ENCODE assay signal across 9 mouse cellular contexts in genomic region chr7:145102216-145102615, GRCm38 (mm10).
DNase-seq lines count a peak whose midpoint lies in the region; ATAC-seq and TF ChIP-seq lines count a peak whose summit lies in the region.
"Had no signal": no experiment of that assay in that cellular context is flagged by ENCODE, and none has a peak within 500 bp of the region (broad histone marks: within the 10 kb centered on the region; RNA-seq: fewer than 3 reads in every experiment).

No protein-coding gene starts in this region.

- TF ChIP-seq POLR2A in myocyte (IDR thresholded peaks at IDR 0.05; ENCODE audit: insufficient read length, low read depth): no peak

- DNase-seq in frontal cortex, postnatal 36 days (ENCODE audit: low spot score in 2 of 2): no peak
- DNase-seq in adrenal gland, postnatal 14 days: peak; percentile 61
- peak; percentile 44 to 73 for DNase-seq in gastrocnemius, postnatal 4 days (ENCODE audit: low spot score in 2 of 2)
- peak; percentile 78 for DNase-seq in kidney, postnatal 10 days
- no peak for DNase-seq in adipocyte (ENCODE audit: low spot score)
- no peak for DNase-seq in natural killer cell, adult 2 months (ENCODE audit: low spot score in 2 of 2)
- DNase-seq: liver, embryonic 13.5 days had no signal

- H3K4me2 ChIP-seq in myocyte (ENCODE audit: low read depth): no peak overlapping the region
- H3K4me2 ChIP-seq: liver, embryonic 13.5 days had no signal

- no peak overlapping the region for H3ac ChIP-seq in myocyte (ENCODE audit: control insufficient read depth, insufficient read length)

- no peaks in the 10 kb centered on the region for H3K79me2 ChIP-seq in myocyte (ENCODE audit: control insufficient read depth, insufficient read depth)

- H3K27me3 ChIP-seq in myocyte (ENCODE audit: control insufficient read depth, insufficient read depth, insufficient read length): no peaks in the 10 kb centered on the region
- H3K27me3 ChIP-seq: liver, embryonic 13.5 days had no signal

- H3K36me3 ChIP-seq in myocyte (ENCODE audit: control insufficient read depth, insufficient read depth): no peaks in the 10 kb centered on the region
- H3K36me3 ChIP-seq: liver, embryonic 13.5 days had no signal

- 0 out of 2 replicates have a peak, but pooled peaks have one; percentile 15 for ATAC-seq in frontal cortex, adult (ENCODE audit: low TSS enrichment)

- H3K4me3 ChIP-seq in myocyte: no peak overlapping the region
- H3K4me3 ChIP-seq: liver, embryonic 13.5 days had no signal

TF ChIP-seq in myocyte, 11 proteins besides CTCF, POLR2A, EP300 and RAD21:
- no peak for TF ChIP-seq USF1 (IDR thresholded peaks at IDR 0.05; ENCODE audit: low read depth)
- TF ChIP-seq MAX (IDR thresholded peaks at IDR 0.05; ENCODE audit: low read depth): no peak
- no peak for TF ChIP-seq SRF (IDR thresholded peaks at IDR 0.05; ENCODE audit: control insufficient read depth, insufficient read length, low read depth)
- no peak for TF ChIP-seq E2F4 (IDR thresholded peaks at IDR 0.05; ENCODE audit: insufficient read depth)
- TF ChIP-seq TCF12 (IDR thresholded peaks at IDR 0.05; ENCODE audit: insufficient read depth, poor library complexity, severe bottlenecking): peak; percentile 9
- TF ChIP-seq TCF3 (IDR thresholded peaks at IDR 0.05; ENCODE audit: insufficient read length, low read depth): no peak
- no peak for TF ChIP-seq REST (IDR thresholded peaks at IDR 0.05; ENCODE audit: insufficient read depth, insufficient read length)
- peak in 2 of 3 experiments; percentile 73 to 94 for TF ChIP-seq MYOG (IDR thresholded peaks at IDR 0.05; ENCODE audit: control insufficient read depth in 1 of 3, insufficient read depth in 1 of 3, insufficient read length in 2 of 3, low read depth in 2 of 3)
- peak in 2 of 3 experiments; percentile 72 to 77 for TF ChIP-seq MYOD1 (IDR thresholded peaks at IDR 0.05; ENCODE audit: control insufficient read depth in 1 of 3, insufficient read length in 2 of 3, low read depth in 2 of 3)

Comparison
In these comparisons a context has a peak if more than half of its experiments do, and no peak if none do; other contexts are left out.
1. DNase-seq: peak in adrenal gland, postnatal 14 days (single experiment), gastrocnemius, postnatal 4 days (2 of 2) and kidney, postnatal 10 days (single experiment); none in frontal cortex, postnatal 36 days (0 of 2), adipocyte (single experiment) and natural killer cell, adult 2 months (0 of 2).